Mouse (Mus musculus) cerebellum, adult 8-10 months (tissue): ENCODE data around the gene Ifit2.
"Not testable (repeated sequence)": the region's sequence is repeated elsewhere in the genome, so short reads cannot be mapped to it uniquely, and the experiment has no call there.

Experiments used
- DNase-seq: peaks from one replicate; pipeline ENCODE4 v3.0.0; 2022

Gene Ifit2

GRCm38 (mm10) chr19:34599250-34599649 lies 48.8 kb downstream of the Ifit2 start:
- DNase-seq, result not testable (repeated sequence)

GRCm38 (mm10) chr19:34601888-34602287 lies 51.4 kb downstream of the Ifit2 start, which contains the start of gene Ifit1bl1:
Gene Ifit1bl1, minus strand, starts transcription at chr19:34601956.
- DNase-seq, result not testable (repeated sequence)

- DNase-seq, result no peak
Observed at GRCm38 (mm10) chr19:34605472-34605871, 55.0 kb downstream of the Ifit2 start.

- DNase-seq, result not testable (repeated sequence)
Observed at GRCm38 (mm10) chr19:34607237-34608051, 57.0 kb downstream of the Ifit2 start, which contains the start of gene Ifit3b. Gene Ifit3b, plus strand, starts transcription at chr19:34607970.

- not testable (repeated sequence) for DNase-seq
Observed at GRCm38 (mm10) chr19:34610118-34610517, 59.6 kb downstream of the Ifit2 start.

GRCm38 (mm10) chr19:34612243-34613001 lies 61.9 kb downstream of the Ifit2 start:
- DNase-seq, result not testable (repeated sequence)

- DNase-seq, result no peak
Observed at GRCm38 (mm10) chr19:34620871-34621270, 70.4 kb downstream of the Ifit2 start.

- DNase-seq, result no peak
Observed at GRCm38 (mm10) chr19:34623781-34624180, 73.3 kb downstream of the Ifit2 start.

GRCm38 (mm10) chr19:34624663-34625062 lies 74.2 kb downstream of the Ifit2 start:
- DNase-seq, result no peak
